Mouse (Mus musculus): ENCODE results near the gene Mdm2. TPM values are rescaled to one million over a fixed set of nuclear protein-coding genes. Genes with fewer than 3 reads are reported as not detected.
"Not testable (repeated sequence)": the region's sequence is repeated elsewhere in the genome, so short reads cannot be mapped to it uniquely, and the experiment has no call there.

The Mdm2 gene
- total RNA-seq, 1 experiment from 2014 or later, result 61.9 TPM

GRCm38 (mm10) chr10:117749050-117749686, 38.6 kb upstream of the Mdm2 start:
- no peak for DNase-seq

DNA sequence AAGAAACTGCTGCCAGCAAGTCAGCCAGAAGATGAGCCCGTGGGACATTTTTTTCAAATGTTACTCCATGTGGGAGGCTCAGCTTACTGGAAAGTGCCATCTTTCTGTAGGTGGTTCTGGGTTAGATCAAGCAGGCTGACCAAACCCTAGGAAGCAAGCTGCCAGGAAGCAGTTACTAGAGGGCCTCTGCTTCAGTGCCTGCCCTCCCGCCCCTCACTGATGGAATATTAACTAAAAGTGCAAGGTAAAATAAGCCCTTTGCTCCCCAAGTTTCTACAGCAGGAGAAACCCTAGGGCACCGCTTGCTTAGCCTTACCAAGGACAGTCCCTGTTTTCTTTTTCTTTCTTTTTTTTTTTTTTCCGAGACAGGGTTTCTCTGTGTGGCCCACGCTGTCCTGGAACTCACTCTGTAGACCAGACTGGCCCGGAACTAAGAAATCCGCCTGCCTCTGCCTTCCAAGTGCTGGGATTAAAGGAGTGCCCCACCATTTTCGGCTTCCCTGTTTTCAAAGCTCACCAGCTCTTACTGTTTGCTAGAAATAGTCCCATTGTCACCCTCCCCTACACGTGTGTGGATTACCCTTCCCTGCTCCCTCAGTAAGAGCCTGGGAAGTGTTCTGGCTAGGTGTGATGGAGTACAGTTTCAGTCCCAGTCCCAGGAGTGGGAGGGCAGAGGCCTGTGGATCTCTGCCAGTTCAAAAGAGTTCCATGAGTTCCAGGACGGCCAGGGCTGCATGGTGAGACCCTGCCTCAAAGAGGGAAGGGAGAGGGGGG, 37.9 kb upstream of the Mdm2 start:
- DNase-seq, result no peak

DNA sequence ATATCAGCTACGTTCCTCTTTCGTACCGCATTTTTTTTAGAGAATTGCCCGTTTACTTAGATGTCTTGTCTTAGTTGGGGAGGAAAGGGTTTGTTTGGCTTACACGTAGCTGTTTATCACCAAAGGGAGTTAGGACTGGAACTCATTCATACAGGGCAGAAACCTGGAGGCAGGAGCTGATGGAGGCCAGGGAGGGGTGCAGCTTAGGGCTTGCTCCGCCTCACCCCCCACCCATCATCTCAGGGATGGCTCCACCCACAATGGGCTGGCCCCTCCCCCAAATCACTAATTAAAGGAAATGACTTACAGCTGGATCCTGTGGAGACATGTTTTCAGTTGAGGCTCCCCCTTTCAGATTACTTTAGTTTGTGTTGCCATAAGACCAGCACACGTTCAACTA, 37.2 kb upstream of the Mdm2 start:
- DNase-seq, result no peak

GRCm38 (mm10) chr10:117746297-117746883, 35.8 kb upstream of the Mdm2 start, which contains the start of gene Slc35e3:
Gene Slc35e3, minus strand, starts transcription at chr10:117746365.
- peak; percentile 99 for DNase-seq

- not testable (repeated sequence) for DNase-seq
Observed at GRCm38 (mm10) chr10:117745570-117746296, 35.2 kb upstream of the Mdm2 start.

GRCm38 (mm10) chr10:117743917-117744316, 33.4 kb upstream of the Mdm2 start:
- no peak for DNase-seq

DNA sequence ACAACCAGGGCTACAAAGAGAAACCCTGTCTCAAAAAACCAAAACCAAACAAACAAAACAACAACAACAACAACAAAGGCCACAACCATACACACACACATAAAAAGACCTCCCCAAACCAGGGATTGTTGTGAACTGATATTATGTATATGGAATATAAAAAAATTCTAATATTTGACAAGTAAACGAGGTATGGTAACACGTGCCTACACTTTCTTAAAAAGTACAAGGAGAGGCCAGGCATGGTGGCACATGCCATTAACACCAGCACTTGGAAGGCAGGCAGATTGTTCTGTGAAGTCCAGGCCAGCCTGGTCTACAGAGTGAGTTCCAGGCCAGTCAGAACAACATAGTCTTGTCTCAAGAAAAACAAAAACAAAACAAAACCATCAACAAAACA, 32.6 kb upstream of the Mdm2 start:
- DNase-seq, result no peak

GRCm38 (mm10) chr10:117742618-117743017, 32.1 kb upstream of the Mdm2 start:
- DNase-seq, result no peak

DNA sequence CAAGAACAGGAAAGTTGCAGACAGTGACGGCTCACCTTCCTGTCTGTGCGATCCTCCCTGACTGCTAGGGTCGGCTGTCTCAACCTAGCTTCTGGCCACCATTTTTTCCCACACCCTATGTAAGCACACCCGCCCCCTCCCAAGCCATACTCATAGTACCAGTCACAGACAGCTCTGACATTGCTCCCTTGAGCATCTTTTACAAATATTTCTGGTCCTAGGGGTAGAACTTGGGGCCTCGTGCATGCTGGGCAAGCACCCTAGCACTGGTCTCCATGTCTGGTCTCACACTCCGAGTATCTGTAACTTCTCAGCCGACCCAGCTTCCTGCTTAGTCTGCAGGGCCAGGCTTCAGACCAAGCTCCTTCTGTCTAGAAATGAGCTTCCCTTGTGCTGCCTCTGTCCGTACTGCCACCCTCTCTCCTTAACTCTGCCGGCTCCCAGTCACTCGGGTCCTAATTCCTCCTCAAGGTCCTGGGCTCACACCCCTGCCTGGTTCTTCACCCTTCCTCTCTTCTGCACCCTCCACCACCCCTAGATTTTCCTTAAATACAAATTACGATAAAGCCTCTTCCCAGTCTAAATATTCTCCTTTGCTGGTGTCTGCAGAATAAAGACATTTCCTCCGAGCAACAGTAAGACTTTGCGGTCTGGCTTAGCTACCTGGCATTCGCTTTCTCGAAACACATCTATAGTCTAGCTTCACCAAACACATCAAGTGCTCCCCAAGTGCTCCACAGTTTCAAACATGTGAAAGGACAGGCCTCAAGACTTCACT, 31.3 kb upstream of the Mdm2 start:
- DNase-seq, result no peak

GRCm38 (mm10) chr10:117740921-117741320, 30.4 kb upstream of the Mdm2 start:
- DNase-seq, result no peak

- DNase-seq, result no peak
Observed at GRCm38 (mm10) chr10:117740171-117740570, 29.6 kb upstream of the Mdm2 start.

GRCm38 (mm10) chr10:117739648-117739948, 29.0 kb upstream of the Mdm2 start:
- no peak for DNase-seq

GRCm38 (mm10) chr10:117738928-117739647, 28.5 kb upstream of the Mdm2 start:
- no peak for DNase-seq

- no peak for DNase-seq
Observed at GRCm38 (mm10) chr10:117738140-117738921, 27.8 kb upstream of the Mdm2 start.

DNA sequence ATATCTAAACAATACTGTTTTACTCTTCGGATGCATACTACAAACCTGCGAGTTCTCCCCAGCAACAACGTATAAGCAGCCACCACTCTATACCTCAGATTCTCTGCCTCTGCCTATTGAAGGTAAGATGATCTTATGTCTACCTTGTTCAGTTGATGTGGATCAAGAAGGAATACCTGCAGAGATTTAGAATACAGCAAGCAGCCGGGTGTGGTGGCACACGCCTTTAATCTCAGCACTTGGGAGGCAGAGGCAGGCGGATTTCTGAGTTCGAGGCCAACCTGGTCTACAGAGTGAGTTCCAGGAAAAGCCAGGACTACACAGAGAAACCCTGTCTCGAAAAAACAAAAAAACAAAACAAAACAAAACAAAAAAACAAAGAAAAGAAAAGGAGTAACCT, 26.9 kb upstream of the Mdm2 start:
- not testable (repeated sequence) for DNase-seq

GRCm38 (mm10) chr10:117737075-117737474, 26.5 kb upstream of the Mdm2 start:
- DNase-seq, result no peak

GRCm38 (mm10) chr10:117736573-117736972, 26.0 kb upstream of the Mdm2 start:
- no peak for DNase-seq

DNA sequence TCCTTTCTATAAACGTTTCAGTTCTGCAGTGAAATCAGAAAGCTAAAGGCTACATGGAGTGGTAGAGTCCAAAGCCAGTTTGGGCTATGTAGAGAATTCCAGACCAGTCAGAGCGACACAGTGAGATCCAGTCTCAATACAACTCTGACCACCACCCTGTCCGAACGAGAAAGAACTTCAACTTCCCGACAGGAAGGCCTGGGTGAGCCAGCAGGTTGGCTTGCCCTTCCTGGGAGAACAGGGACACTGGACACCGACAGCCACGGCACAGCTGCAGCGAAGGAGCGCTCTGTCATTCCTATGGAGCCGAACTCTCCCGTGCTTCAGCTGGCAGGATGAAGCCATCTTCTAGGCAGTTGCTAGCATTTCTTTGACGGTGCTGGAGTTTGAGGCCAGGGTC, 24.8 kb upstream of the Mdm2 start:
- not testable (repeated sequence) for DNase-seq

GRCm38 (mm10) chr10:117734104-117734852, 23.7 kb upstream of the Mdm2 start:
- peak; percentile 43 for DNase-seq

DNA sequence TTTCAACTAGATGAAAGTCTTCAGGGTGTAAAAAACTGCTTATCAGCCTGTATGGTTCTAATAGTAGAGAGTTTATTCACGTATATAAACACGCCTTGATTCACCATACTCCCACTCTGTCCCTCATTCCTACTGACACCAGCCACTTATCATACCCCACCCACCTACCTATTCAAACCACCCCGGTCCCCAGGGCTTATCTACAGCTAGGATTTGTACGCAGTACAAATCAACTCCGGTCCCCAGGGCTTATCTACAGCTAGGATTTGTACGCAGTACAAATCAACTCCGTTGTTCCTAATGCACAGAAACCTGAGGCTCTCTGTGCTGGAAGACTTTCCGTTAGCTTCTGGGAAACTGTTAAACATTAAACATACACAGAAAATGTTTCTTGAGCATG, 23.1 kb upstream of the Mdm2 start:
- not testable (repeated sequence) for DNase-seq
